Mouse (Mus musculus) ES-E14 (cell line): ENCODE results near the gene Ep400.

Experiments
- CHD2 ChIP-seq: IDR thresholded peaks from 2 replicates; pipeline ENCODE4 v1.6.1; 2014; ENCODE audit warnings: mild to moderate bottlenecking, low read depth, low read length, inconsistent platforms
- HCFC1 ChIP-seq: IDR thresholded peaks from 2 replicates; pipeline ENCODE4 v1.6.1; 2012; ENCODE audit warnings: low read length, inconsistent platforms, borderline replicate concordance; ENCODE audit not compliant: insufficient read depth
- MAFK ChIP-seq: IDR thresholded peaks from 2 replicates; pipeline ENCODE4 v1.6.1; 2014; ENCODE audit warnings: mild to moderate bottlenecking, low read depth, low read length, inconsistent platforms; ENCODE audit not compliant: insufficient read depth
- ZC3H11A ChIP-seq: IDR thresholded peaks from 2 replicates; pipeline ENCODE4 v1.6.1; 2012; ENCODE audit warnings: low read depth, mild to moderate bottlenecking, inconsistent platforms, low read length, borderline replicate concordance
- ZNF384 ChIP-seq: IDR thresholded peaks from 2 replicates; pipeline ENCODE4 v1.6.1; 2012; ENCODE audit warnings: low read depth, low read length, inconsistent platforms

DNA sequence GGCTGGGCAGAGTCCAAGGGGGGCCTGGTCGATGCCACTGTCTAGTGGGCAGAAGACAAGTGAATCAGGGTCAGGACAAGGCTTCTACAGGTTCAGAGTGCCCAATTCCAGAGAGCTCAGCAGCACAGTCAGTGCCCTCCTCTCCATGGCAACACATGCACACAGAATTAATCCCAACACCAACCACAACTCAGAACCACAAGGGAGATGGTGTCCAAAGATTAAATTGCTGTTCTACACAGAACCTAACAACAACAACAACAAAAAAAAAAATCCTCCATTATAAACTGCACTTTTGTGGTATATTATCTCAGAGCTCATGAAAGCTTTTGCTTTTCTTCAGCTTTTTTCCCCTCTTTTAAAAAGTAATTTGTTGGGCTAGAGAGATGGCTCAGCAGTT lies 34.9 kb downstream of the Ep400 start:
- TF ChIP-seq HCFC1 (no peak), ZNF384 (no peak), CHD2 (no peak), MAFK (no peak), ZC3H11A (no peak)
